Mouse (Mus musculus) MN1 (cell line): ENCODE measurements around the gene Vipr1.
A peak's percentile ranks its signal among the peaks of the same experiment; 100 is the strongest.

Source experiments
- DNase-seq: peaks from one replicate; pipeline ENCODE4 v3.0.0-alpha.2; 2016; ENCODE audit warnings: low spot score

Vipr1 gene

DNA sequence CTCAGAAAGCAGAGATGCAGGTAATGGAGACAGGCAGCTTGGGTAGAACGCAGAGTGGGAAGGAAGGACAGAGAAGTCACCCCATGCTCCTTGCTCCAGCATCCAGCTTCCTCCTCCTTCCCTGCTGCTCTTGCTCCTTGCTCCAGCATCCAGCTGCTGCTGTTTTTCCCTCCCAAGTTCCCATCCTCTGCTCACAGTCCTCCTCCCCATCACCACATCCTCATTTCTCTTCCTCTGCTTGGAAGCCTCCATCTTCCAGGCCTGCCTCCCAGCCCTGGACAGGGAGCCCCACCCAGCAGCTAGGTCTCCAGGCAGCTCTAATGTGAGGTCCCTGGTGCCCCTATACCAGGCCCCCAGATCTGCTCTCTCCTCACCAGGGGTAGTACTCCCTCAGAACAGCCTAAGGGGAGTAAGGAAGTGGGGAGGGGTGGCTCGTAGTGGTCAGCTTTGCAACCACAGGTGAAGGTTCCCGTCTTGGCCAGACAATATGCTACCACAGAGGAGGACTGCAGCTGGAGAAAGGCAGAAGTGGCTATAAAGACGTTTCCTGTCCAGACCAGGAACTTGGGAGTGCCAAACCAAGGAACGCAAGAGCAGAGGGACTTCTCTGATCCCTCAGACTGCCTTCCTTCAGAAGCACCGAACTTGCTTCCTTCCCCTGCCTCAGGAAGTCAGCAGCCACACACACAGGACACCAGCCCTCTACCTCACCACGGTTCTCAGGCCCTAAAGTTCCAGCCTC is 6.5 kb upstream of the Vipr1 start:
- DNase-seq, result no peak

- no peak for DNase-seq
Observed at GRCm38 (mm10) chr9:121639790-121640189, 2.7 kb upstream of the Vipr1 start.

- DNase-seq, result no peak
Observed at GRCm38 (mm10) chr9:121641235-121641915, 1.1 kb upstream of the Vipr1 start.

DNA sequence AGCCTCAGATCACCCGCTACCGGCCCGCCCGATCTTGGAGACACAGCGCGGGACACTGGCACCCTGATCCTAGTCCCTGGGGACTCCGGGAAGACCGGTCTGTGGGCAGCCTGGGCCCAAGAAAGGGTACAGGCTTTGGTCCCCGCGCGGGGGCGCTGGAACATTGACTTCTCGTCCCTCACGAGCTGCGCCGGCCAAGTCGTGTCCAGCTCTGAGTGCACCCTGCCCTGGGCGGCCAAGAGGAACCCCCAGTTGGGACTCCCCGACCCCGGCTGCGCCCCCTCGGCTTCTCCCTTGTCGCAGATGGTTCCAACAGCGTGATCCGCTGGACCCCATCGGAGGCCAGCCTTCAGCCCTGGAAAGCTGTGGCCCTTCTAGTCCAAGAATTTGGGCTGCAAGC is 515 bp upstream of the Vipr1 start, which contains the start of gene Lyzl4:
Gene Lyzl4, minus strand, starts transcription at position 96 of the 400 bp plus-strand sequence.
- DNase-seq, result no peak

GRCm38 (mm10) chr9:121644855-121645254 is 2.3 kb downstream of the Vipr1 start:
- DNase-seq, result no peak

DNA sequence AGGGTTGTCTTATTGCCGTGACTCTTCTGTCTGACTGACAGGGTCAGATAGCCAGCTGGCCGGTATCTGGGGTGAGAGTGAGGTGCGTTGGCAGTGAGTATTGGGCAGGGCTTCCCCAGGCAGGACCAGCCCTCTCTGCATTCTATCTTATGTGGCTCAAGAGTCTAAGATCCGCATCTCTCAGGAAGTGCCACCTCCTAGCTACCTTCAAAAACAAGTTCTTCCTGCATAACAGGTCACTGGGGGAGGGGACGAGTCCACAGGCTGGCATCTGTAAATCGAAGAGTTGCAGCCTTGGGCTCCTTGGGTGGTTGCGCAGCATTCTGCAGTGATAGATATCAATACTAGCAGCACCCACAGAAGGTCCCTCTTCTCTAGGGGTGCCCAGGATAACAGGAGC is 4.5 kb downstream of the Vipr1 start:
- no peak for DNase-seq

DNA sequence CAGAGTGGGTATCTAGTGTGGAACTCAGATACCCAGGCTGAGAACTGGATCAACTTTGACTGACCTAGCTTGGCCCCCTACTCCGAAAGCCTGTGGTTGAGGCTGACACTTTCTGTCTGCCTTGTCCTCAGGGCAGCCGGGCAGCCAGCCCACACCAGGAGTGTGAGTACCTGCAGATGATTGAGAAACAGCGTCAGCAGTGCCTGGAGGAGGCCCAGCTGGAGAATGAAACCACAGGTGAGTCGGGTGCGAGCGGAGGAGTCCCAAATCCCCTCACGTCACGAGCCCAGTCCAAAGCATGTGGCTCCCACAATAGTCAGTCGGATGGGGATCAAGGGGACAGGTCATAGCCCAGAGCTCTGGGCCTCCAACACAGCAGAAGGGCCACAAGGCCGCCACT is 11.2 kb downstream of the Vipr1 start:
- no peak for DNase-seq

DNA sequence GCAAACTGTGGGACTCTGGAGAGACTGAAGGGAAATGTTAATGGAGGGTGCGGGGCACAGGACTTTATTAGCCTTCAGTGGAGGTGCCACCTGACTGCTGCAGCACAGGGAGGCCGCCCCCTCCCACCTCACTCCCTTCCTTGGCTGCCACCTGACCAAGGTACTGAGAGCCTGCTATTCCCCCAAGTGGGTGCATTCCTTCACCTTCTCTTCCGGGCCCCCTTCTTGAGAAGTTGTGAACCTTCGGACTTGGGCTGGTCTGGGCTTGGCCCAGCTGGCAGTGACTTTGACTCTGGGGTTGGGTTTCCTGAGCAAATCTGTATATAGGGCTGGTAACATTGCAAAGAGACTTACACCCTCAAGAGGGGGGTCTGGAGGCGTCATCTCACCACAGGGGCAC is 13.8 kb downstream of the Vipr1 start:
- no peak for DNase-seq

DNA sequence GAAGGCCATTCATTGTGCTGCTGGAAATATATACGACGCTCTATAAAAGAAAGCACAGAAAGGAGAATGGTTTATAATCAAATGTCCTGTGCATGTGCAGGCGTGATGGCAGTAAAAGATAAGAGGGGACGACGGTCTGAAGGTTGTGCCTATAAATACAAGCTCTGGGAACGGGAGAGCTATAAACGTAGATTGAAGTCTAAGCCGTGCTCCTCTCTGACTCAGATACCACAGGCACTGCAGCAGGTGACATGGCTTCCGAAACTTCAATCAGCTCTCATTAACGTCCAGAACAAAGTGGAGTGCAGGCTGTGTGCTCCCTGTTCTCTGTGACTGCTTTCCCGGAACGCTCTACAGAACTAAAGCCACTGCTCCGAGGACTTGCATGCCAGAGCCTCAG is 14.6 kb downstream of the Vipr1 start:
- no peak for DNase-seq

- no peak for DNase-seq
Observed at GRCm38 (mm10) chr9:121658248-121658647, 15.7 kb downstream of the Vipr1 start.

DNA sequence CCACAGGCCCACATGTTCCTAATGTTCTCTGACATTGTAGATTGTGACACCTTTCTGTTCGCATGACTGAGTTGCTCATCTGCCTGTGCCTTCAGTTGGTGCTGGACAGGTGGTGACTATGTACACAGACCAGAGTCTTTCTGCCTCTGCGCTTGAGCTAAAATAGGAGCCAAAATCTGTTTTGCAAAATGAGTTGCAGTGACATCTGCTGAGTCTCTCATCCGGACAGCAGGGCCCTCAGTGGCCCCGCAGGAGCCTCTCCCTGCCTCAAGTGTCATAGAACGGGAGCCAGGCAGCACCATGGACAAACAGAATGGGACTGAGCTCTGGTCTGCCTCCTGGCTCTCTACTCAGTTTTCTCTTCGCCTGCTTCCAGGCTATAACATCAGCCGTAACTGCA is 17.3 kb downstream of the Vipr1 start:
- no peak for DNase-seq

- DNase-seq, result no peak
Observed at GRCm38 (mm10) chr9:121663467-121663866, 21.0 kb downstream of the Vipr1 start.

GRCm38 (mm10) chr9:121664104-121664503 is 21.6 kb downstream of the Vipr1 start:
- DNase-seq, result no peak

DNA sequence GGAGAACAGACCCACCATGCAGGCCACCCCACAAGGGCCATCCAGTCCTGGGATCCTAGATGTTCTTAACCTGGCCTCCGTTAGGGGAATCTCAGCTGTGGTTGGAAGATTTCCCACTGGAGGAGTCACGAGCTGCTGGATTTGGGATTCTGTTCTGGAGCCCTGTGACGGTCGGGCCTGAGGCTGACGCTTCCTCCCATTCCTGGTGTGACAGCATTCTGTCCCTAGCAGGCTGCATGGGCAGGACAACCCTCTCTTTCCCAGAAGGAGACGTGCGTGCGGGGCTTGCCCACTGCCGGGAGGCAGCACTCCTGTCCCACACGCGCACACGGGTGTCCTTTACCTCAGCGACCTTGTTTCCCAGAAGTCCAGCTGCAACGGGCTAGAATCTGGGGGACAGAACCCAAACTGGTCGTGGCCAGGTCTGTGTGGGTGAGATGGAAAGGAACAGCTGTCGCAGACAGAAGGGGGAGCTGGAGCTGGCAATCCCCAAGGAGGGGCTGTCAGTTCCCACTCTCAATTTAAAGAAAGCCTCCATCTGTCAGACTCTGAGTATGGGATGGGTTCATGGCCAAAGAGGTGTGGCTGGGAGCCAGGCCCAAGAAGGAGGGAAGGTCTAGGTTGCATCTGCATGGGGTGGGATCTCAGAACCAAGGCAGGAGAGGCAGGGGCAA is 24.6 kb downstream of the Vipr1 start:
- DNase-seq, result no peak

- no peak for DNase-seq
Observed at GRCm38 (mm10) chr9:121667822-121668221, 25.3 kb downstream of the Vipr1 start.

- DNase-seq, result peak; percentile 74
Observed at GRCm38 (mm10) chr9:121669348-121669791, 26.9 kb downstream of the Vipr1 start.

DNA sequence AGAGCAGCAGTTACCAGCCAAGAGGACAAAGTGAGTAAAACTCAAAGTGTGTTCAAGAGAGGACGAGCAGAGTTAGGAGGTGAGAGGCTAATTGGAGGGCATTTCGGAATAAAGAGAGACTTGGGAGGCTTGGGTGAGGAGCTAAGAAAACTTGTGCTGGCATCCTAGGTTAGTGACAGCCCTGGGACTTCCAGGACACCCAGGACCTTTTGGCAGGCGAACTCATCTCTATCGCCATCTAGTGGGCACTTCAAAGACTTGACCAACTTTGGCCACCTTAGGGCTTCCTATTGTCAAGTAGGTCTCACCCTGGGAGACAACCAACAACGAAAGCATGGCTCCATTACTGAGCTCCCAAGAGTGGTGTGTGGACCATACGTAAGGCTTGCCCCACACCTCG is 28.8 kb downstream of the Vipr1 start:
- peak; percentile 76 for DNase-seq

DNA sequence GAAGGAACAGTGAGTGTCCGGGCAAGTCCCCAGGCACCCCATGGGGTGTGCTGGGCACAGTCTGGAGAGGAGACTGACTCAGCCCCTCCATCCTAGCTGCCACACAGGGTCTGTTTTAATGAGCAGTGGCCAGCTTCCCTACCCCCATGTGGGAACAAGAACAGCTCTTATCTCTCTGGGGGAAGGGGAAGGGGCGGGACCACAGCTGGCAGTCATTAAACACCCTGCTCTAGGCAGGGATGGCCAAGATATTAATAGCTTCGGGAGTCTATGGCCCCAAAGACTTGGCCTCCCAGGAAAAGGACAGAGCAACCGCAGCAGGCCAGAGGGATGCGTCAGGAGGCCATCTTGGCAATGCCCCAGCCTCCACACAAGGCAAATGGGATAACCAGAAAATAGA is 29.8 kb downstream of the Vipr1 start:
- no peak for DNase-seq

- no peak for DNase-seq
Observed at GRCm38 (mm10) chr9:121673716-121674115, 31.2 kb downstream of the Vipr1 start.

DNA sequence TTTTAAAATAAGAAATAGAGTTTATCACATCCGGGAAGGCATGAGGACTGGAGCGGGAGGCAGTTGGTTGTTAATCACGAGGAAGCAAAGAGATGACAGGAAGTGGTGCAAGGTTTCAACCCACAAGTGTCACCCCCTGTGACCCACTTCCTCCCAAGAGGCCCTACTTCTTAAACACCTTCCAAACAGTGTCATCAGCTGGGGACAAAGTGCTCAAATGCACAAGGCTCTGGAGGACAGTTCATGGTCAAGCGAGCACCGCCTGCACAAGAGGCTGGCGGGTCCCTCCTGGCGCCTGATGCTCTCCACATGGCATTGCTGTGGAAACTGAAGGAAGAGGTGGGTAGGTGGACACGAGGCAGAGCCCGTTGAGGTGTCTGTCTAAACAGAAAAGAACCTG is 32.5 kb downstream of the Vipr1 start:
- DNase-seq, result no peak

GRCm38 (mm10) chr9:121675556-121675955 is 33.0 kb downstream of the Vipr1 start:
- DNase-seq, result no peak

DNA sequence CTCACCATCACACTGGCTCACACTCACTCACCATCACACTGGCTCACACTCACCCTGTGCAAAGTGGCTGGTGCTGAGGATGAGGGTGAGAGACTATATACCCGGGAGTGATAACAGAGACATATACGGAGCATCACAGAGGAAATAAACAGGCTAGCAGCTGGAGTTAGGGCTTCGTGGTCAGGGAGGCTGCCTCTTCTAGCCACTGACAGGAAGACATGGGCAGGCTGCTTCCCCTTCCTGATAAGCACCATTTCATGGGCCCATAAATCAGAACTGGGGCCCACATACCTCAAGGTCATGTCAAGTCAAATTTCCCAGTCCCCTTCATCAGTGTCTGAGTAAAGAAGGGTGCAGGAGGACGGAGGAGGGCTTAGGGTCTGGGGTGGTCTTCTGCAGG is 34.6 kb downstream of the Vipr1 start:
- DNase-seq, result no peak

DNA sequence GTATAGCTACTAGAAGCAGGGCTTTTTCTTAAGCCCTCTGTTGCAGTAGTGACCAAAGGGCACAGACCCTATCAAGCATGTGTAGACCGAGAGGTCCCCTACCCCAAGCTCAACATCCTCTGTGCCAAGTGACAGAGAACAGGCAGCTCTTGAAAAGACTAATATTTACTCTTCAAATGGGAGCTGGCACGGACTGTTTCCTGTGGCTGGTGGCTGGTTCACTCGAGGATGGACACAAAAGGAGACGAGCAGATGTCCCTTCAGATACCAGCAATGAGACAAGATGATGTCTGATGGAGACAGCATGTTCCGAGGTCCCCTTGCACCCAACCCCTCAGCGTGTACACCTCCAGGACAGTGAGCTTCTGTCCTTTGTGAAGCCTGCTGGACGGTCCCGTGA is 35.0 kb downstream of the Vipr1 start:
- DNase-seq, result no peak
